8 mouse cellular contexts compared by ENCODE assay signal in the genomic region with DNA sequence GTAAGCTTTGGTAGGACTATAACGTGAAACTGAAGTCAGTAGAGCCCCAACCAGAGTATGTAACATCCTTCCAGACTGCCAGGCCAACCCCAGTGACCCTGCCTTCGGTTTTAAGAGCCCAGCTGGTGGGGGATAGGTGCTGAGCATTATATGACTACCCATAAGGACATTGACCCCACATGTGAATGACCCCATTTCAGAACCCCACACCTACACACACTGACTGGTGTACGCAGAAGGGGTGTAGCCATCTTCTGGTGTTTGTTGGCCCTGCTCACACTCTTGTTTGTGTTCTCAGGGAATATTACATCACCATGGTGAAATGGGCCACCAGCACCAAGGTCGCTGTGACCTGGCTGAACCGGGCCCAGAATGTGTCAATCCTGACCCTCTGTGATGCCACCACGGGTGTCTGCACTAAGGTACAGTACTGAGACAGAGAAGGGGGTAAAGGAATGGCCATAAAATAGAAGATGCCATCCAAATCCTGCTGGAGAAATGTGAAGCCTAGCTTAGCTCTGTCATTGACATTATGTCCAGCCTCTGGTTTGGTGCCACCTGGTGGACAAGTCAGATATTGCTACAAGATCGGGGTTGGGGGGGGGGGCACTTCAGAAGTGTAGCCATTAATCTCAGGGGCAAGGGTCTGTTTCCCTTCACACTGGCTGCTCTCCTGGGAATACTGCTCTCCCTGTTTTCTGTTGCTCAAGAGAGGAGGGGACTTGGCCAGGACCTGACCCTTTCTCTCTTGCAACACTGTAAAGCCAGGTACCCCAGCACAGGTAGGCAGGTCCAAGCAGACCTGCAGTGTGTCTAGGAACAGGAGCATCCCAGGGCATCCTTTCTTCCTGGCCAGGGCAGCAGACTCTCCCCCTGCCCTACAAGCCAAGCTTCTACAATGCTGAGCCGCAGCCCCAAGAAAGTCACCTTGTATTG.
DNase-seq lines count a peak whose midpoint lies in the region; ATAC-seq and TF ChIP-seq lines count a peak whose summit lies in the region.

No protein-coding gene starts in this region.

- no peaks in the 10 kb centered on the region for H3K36me3 ChIP-seq in forebrain, embryonic 13.5 days (ENCODE audit: poor library complexity, severe bottlenecking)
- H3K36me3 ChIP-seq in forebrain, embryonic 16.5 days (ENCODE audit: control insufficient read depth, insufficient read depth): no peaks in the 10 kb centered on the region
- H3K36me3 ChIP-seq in limb, embryonic 10.5 days: no peaks in the 10 kb centered on the region
- H3K36me3 ChIP-seq in midbrain, postnatal 0 days (ENCODE audit: insufficient read depth, low read length): peaks cover 4% of the 10 kb centered on the region; the same call in 1 of the 2 replicates

- no peak overlapping the region for H3K9ac ChIP-seq in forebrain, embryonic 13.5 days
- H3K9ac ChIP-seq in forebrain, embryonic 16.5 days (replicated peaks; ENCODE audit: low read depth, low read length): no peak overlapping the region
- H3K9ac ChIP-seq in midbrain, postnatal 0 days (replicated peaks; ENCODE audit: low read length, poor library complexity, severe bottlenecking): no peak overlapping the region

- H3K27ac ChIP-seq in forebrain, embryonic 13.5 days: no peak overlapping the region
- no peak overlapping the region for H3K27ac ChIP-seq in forebrain, embryonic 16.5 days (ENCODE audit: low read length)
- no peak overlapping the region for H3K27ac ChIP-seq in limb, embryonic 10.5 days
- H3K27ac ChIP-seq in midbrain, postnatal 0 days (ENCODE audit: low read depth, low read length): 0 out of 2 replicates have a peak overlapping the region, but pooled peaks have one; percentile 12

- 59% methylated on average over 8 of the region's 8 CpGs for WGBS in forebrain, embryonic 13.5 days
- WGBS in forebrain, embryonic 16.5 days: 54% methylated on average over 8 of the region's 8 CpGs
- 58% methylated on average over 8 of the region's 8 CpGs for WGBS in limb, embryonic 10.5 days
- 55% methylated on average over 8 of the region's 8 CpGs for WGBS in midbrain, postnatal 0 days

- no peaks in the 10 kb centered on the region for H3K4me1 ChIP-seq in forebrain, embryonic 13.5 days
- H3K4me1 ChIP-seq in forebrain, embryonic 16.5 days (replicated peaks; ENCODE audit: control insufficient read depth, insufficient read depth, low read length): no peaks in the 10 kb centered on the region
- H3K4me1 ChIP-seq in limb, embryonic 10.5 days: no peaks in the 10 kb centered on the region
- no peaks in the 10 kb centered on the region for H3K4me1 ChIP-seq in midbrain, postnatal 0 days (ENCODE audit: insufficient read depth, low read length)

- no peak overlapping the region for H3K4me3 ChIP-seq in forebrain, embryonic 13.5 days
- no peak overlapping the region for H3K4me3 ChIP-seq in forebrain, embryonic 16.5 days (replicated peaks; ENCODE audit: low read length)
- H3K4me3 ChIP-seq in limb, embryonic 10.5 days: no peak overlapping the region
- H3K4me3 ChIP-seq in midbrain, postnatal 0 days (ENCODE audit: low read depth, low read length): no peak overlapping the region

- peak; percentile 89 for TF ChIP-seq CTCF in midbrain, postnatal 0 days (IDR thresholded peaks at IDR 0.05)

- H3K27me3 ChIP-seq in forebrain, embryonic 13.5 days: no peaks in the 10 kb centered on the region
- no peaks in the 10 kb centered on the region for H3K27me3 ChIP-seq in forebrain, embryonic 16.5 days (replicated peaks; ENCODE audit: control insufficient read depth, insufficient read depth, low read length)
- H3K27me3 ChIP-seq in limb, embryonic 10.5 days (ENCODE audit: low read depth, poor library complexity, severe bottlenecking): no peaks in the 10 kb centered on the region
- no peaks in the 10 kb centered on the region for H3K27me3 ChIP-seq in midbrain, postnatal 0 days (ENCODE audit: insufficient read depth, low read length)

- ATAC-seq in forebrain, embryonic 13.5 days: peak; percentile 53; the same call in 1 of the 2 replicates
- no peak; the same call in 1 of the 2 replicates for ATAC-seq in forebrain, embryonic 16.5 days
- peak; percentile 55; the same call in 1 of the 2 replicates for ATAC-seq in midbrain, postnatal 0 days (ENCODE audit: low FRiP score)
- ATAC-seq in activated CD4-positive, CD25-positive, alpha-beta regulatory T cell, adult 4 months: no peak

- H3K9me3 ChIP-seq in forebrain, embryonic 13.5 days (replicated peaks): no peaks in the 10 kb centered on the region
- H3K9me3 ChIP-seq in forebrain, embryonic 16.5 days (ENCODE audit: control insufficient read depth, low read length): no peaks in the 10 kb centered on the region
- no peaks in the 10 kb centered on the region for H3K9me3 ChIP-seq in limb, embryonic 10.5 days (replicated peaks)
- no peaks in the 10 kb centered on the region for H3K9me3 ChIP-seq in midbrain, postnatal 0 days (ENCODE audit: low read length)

- no peak overlapping the region for H3K4me2 ChIP-seq in forebrain, embryonic 13.5 days
- H3K4me2 ChIP-seq in forebrain, embryonic 16.5 days (ENCODE audit: low read length): no peak overlapping the region
- H3K4me2 ChIP-seq in midbrain, postnatal 0 days (ENCODE audit: low read depth, low read length, poor library complexity, severe bottlenecking): no peak overlapping the region

- peak; percentile 36 for DNase-seq in urinary bladder, postnatal 25 days (ENCODE audit: low spot score)
- DNase-seq in urinary bladder, postnatal 4 days (ENCODE audit: low spot score in 2 of 2): no peak
- DNase-seq in embryo, embryonic 9.5 days (ENCODE audit: extremely low spot score): peak; percentile 46
- DNase-seq in limb, embryonic 10.5 days (ENCODE audit: low spot score): peak; percentile 76
- peak; percentile 57 for DNase-seq in midbrain, postnatal 0 days (ENCODE audit: low spot score)

Comparison
In these comparisons a context has a peak if more than half of its experiments do, and no peak if none do; other contexts are left out.
1. ATAC-seq: peak in forebrain, embryonic 13.5 days (single experiment) and midbrain, postnatal 0 days (single experiment); none in forebrain, embryonic 16.5 days (single experiment) and activated CD4-positive, CD25-positive, alpha-beta regulatory T cell, adult 4 months (single experiment).
2. DNase-seq: peak in urinary bladder, postnatal 25 days (single experiment), embryo, embryonic 9.5 days (single experiment), limb, embryonic 10.5 days (single experiment) and midbrain, postnatal 0 days (single experiment); none in urinary bladder, postnatal 4 days (0 of 2).